In genomic region chr7:58657913-58658789, GRCm38 (mm10) we compare ENCODE assay signal across 8 mouse cellular contexts. TPM values are rescaled to one million over a fixed set of nuclear protein-coding genes. Genes with fewer than 3 reads are reported as not detected.
DNase-seq lines count a peak whose midpoint lies in the region; ATAC-seq and TF ChIP-seq lines count a peak whose summit lies in the region.

No protein-coding gene starts in this region.

- H3K36me3 ChIP-seq in heart, adult 2 months (ENCODE audit: control insufficient read depth, insufficient read depth, low read length), result no peaks in the 10 kb centered on the region
- H3K36me3 ChIP-seq in liver, embryonic 15.5 days (replicated peaks), result no peaks in the 10 kb centered on the region
- H3K36me3 ChIP-seq in stomach, embryonic 14.5 days (ENCODE audit: control insufficient read depth, insufficient read depth, low read length), result no peaks in the 10 kb centered on the region

- no peaks in the 10 kb centered on the region for H3K9me3 ChIP-seq in liver, embryonic 15.5 days (replicated peaks)
- no peaks in the 10 kb centered on the region for H3K9me3 ChIP-seq in stomach, embryonic 14.5 days (ENCODE audit: control insufficient read depth, low read depth, low read length)

- peak overlapping the region; percentile 64 for H3K9ac ChIP-seq in heart, adult 2 months (ENCODE audit: low read depth, low read length)
- H3K9ac ChIP-seq in liver, embryonic 15.5 days, result 0 out of 2 replicates have a peak overlapping the region, but pooled peaks have one; percentile 25
- peak overlapping the region; percentile 53 for H3K9ac ChIP-seq in stomach, embryonic 14.5 days (replicated peaks; ENCODE audit: low read depth, low read length)

- TF ChIP-seq POLR2A in heart, adult 2 months (IDR thresholded peaks at IDR 0.05; ENCODE audit: insufficient read depth, low read depth, low read length), result 0 out of 2 replicates have a peak, but pooled peaks have one; percentile 28

- H3K27me3 ChIP-seq in heart, adult 2 months (ENCODE audit: control insufficient read depth, insufficient read depth, low read length), result 0 out of 2 replicates have a peak, but pooled peaks cover 1% of the 10 kb centered on the region
- H3K27me3 ChIP-seq in liver, embryonic 15.5 days, result peaks cover 18% of the 10 kb centered on the region
- no peaks in the 10 kb centered on the region for H3K27me3 ChIP-seq in stomach, embryonic 14.5 days (ENCODE audit: control insufficient read depth, insufficient read depth, low read length)

- peak overlapping the region; percentile 70 for H3K4me2 ChIP-seq in liver, embryonic 15.5 days
- H3K4me2 ChIP-seq in stomach, embryonic 14.5 days (replicated peaks; ENCODE audit: low read depth, low read length), result peak overlapping the region; percentile 89

- intact Hi-C loops in heart, adult 2 months (cut with DNase I), result no loop called here

- under 1% methylated on average over 81 of the region's 81 CpGs for whole genome bisulfite sequencing in heart, adult 2 months
- WGBS in liver, embryonic 15.5 days (ENCODE audit: insufficient replicate concordance), result under 1% methylated on average over 81 of the region's 81 CpGs
- WGBS in stomach, embryonic 14.5 days, result under 1% methylated on average over 81 of the region's 81 CpGs

- peak; percentile 49 for ATAC-seq in cerebellum, adult (ENCODE audit: insufficient number of reproducible peaks, low FRiP score, low TSS enrichment)
- peak; percentile 83 for ATAC-seq in liver, embryonic 15.5 days (ENCODE audit: insufficient read depth)
- ATAC-seq in stomach, embryonic 14.5 days (ENCODE audit: insufficient number of reproducible peaks, insufficient read depth, low FRiP score, low read depth), result peak; percentile 92

- H3K79me2 ChIP-seq in heart, adult 2 months (replicated peaks; ENCODE audit: control insufficient read depth, insufficient read depth, low read length), result no peaks in the 10 kb centered on the region

- no peak for TF ChIP-seq CTCF in heart, adult 2 months (IDR thresholded peaks at IDR 0.05)

- H3K4me1 ChIP-seq in heart, adult 2 months (ENCODE audit: control insufficient read depth, insufficient read depth, low read length), result peaks cover 3% of the 10 kb centered on the region
- H3K4me1 ChIP-seq in liver, embryonic 15.5 days (replicated peaks), result 0 out of 2 replicates have a peak, but pooled peaks cover 4% of the 10 kb centered on the region
- H3K4me1 ChIP-seq in stomach, embryonic 14.5 days (ENCODE audit: control insufficient read depth, insufficient read depth, low read length), result no peaks in the 10 kb centered on the region; the same call in 1 of the 2 replicates

- peak overlapping the region; percentile 71 for H3K4me3 ChIP-seq in heart, adult 2 months
- H3K4me3 ChIP-seq in liver, embryonic 15.5 days (replicated peaks), result peak overlapping the region; percentile 58
- peak overlapping the region; percentile 72 for H3K4me3 ChIP-seq in stomach, embryonic 14.5 days (ENCODE audit: low read depth, low read length)

- no peak for DNase-seq in cerebellum, adult 11-12 months
- peak; percentile 83 for DNase-seq in embryo, embryonic 9.5 days (ENCODE audit: extremely low spot score)
- peak; percentile 74 to 82 for DNase-seq in heart, adult 2 months
- peak; percentile 57 for DNase-seq in kidney, adult 18-20 months
- peak; percentile 48 to 50 for DNase-seq in natural killer cell, adult 2 months (ENCODE audit: low spot score in 2 of 2)

- peak overlapping the region; percentile 19 for H3K27ac ChIP-seq in heart, adult 2 months
- H3K27ac ChIP-seq in liver, embryonic 15.5 days (replicated peaks), result no peak overlapping the region
- H3K27ac ChIP-seq in stomach, embryonic 14.5 days (ENCODE audit: low read length), result peak overlapping the region; percentile 55; the same call in 1 of the 2 replicates

- TF ChIP-seq EP300 in heart, adult 2 months (IDR thresholded peaks at IDR 0.05; ENCODE audit: insufficient read depth, low read depth, low read length), result no peak

RNA-seq across cellular contexts. Expression of gene Atp10a, which starts 2.2 kb away (rescaled TPM):
- 1 to 10 TPM; 1.3 to 1.5 TPM for total RNA-seq in heart, adult 2 months (2021)
- 1.8 and 2.4 TPM in 2 replicates for polyA plus RNA-seq in heart, adult 2 months (2012; rRNA removed)
- polyA plus RNA-seq in liver, embryonic 15.5 days (2015; fragmentation: Nextera tagmentation; extraction: Ambion mirVana), result 0.66 and 0.68 TPM in 2 replicates
- 4.3 and 4.4 TPM in 2 replicates for polyA plus RNA-seq in stomach, embryonic 14.5 days (2014; fragmentation: Nextera tagmentation; extraction: Ambion mirVana)
